Mouse (Mus musculus) hindbrain, embryonic 16.5 days (tissue): ENCODE results near the gene Trh. TPM values are rescaled to one million over a fixed set of nuclear protein-coding genes. Genes with fewer than 3 reads are reported as not detected.

Source experiments
- ATAC-seq: fragments of 200-750 bp; cut with Nextera tagmentation; 2 replicates; pipeline ENCODE4 v1.8.0; 2017; ENCODE audit warnings: moderate TSS enrichment, moderate library complexity
- H3K27ac ChIP-seq: fragments of 300-500 bp; sonication (generic); 2 replicates; pipeline ENCODE4 v1.5.1; 2014; ENCODE audit warnings: low read depth, mild to moderate bottlenecking, control low read depth, low read length, moderate library complexity
- H3K27me3 ChIP-seq: fragments of 300-500 bp; sonication (generic); replicated peaks from 2 replicates; pipeline ENCODE4 v1.6.1; 2014; ENCODE audit warnings: low read length; ENCODE audit not compliant: control insufficient read depth, insufficient read depth
- H3K36me3 ChIP-seq: fragments of 300-500 bp; sonication (generic); 2 replicates; pipeline ENCODE4 v1.6.1; 2014; ENCODE audit warnings: mild to moderate bottlenecking, low read length, moderate library complexity, mixed read lengths; ENCODE audit not compliant: control insufficient read depth, insufficient read depth
- H3K4me1 ChIP-seq: fragments of 300-500 bp; sonication (generic); 2 replicates; pipeline ENCODE4 v1.6.1; 2014; ENCODE audit warnings: low read depth, low read length; ENCODE audit not compliant: control insufficient read depth, insufficient read depth
- H3K4me2 ChIP-seq: fragments of 300-500 bp; sonication (generic); 2 replicates; pipeline ENCODE4 v1.6.1; 2014; ENCODE audit warnings: mild to moderate bottlenecking, low read length, control low read depth, moderate library complexity
- H3K4me3 ChIP-seq: fragments of 300-500 bp; sonication (generic); 2 replicates; pipeline ENCODE4 v1.5.1; 2014; ENCODE audit warnings: mild to moderate bottlenecking, low read length, control low read depth, moderate library complexity
- H3K9ac ChIP-seq: fragments of 300-500 bp; sonication (generic); 2 replicates; pipeline ENCODE4 v1.6.1; 2014; ENCODE audit warnings: low read depth, mild to moderate bottlenecking, control low read depth, low read length, moderate library complexity
- H3K9me3 ChIP-seq: fragments of 300-500 bp; sonication (generic); 2 replicates; pipeline ENCODE4 v1.6.1; 2014; ENCODE audit warnings: mild to moderate bottlenecking, low read length, moderate library complexity; ENCODE audit not compliant: control insufficient read depth
- WGBS: fragments of 180-500 bp; shearing (Covaris S2); extraction: QIAGEN DNeasy Blood & Tissue Kit; methylation state at CpG from one replicate; pipeline ENCODE4 v1.1.7; 2014; 5-methylcytosine and 5-hydroxymethylcytosine counted together
- polyA plus RNA-seq: library from polyadenylated mRNA; unstranded; fragments of >200 nt; fragmentation: Nextera tagmentation; extraction: Ambion mirVana; gene quantifications from 2 replicates; pipeline ENCODE4 v1.2.1, GENCODE M21; 2015

Trh gene
- 3.4 and 3.9 TPM in 2 replicates for polyA plus RNA-seq

GRCm38 (mm10) chr6:92244591-92244990 is at the start of gene Trh:
Gene Trh, minus strand, starts transcription at chr6:92244650.
- Histone ChIP-seq H3K4me3 (peak within 1 kb of the TSS; percentile 42), H3K4me2 (peak within 1 kb of the TSS; percentile 76), H3K9me3 (no peaks in the 10 kb centered on the region), H3K9ac (peak within 1 kb of the TSS; percentile 63), H3K27ac (no peak within 1 kb of the TSS), H3K27me3 (peaks cover 12% of the 10 kb centered on the region; the same call in 1 of the 2 replicates), H3K36me3 (no peaks in the 10 kb centered on the region), H3K4me1 (peaks cover 2% of the 10 kb centered on the region; the same call in 1 of the 2 replicates)
- no peak for ATAC-seq
- under 1% methylated on average over 31 of the region's 31 CpGs for WGBS

DNA sequence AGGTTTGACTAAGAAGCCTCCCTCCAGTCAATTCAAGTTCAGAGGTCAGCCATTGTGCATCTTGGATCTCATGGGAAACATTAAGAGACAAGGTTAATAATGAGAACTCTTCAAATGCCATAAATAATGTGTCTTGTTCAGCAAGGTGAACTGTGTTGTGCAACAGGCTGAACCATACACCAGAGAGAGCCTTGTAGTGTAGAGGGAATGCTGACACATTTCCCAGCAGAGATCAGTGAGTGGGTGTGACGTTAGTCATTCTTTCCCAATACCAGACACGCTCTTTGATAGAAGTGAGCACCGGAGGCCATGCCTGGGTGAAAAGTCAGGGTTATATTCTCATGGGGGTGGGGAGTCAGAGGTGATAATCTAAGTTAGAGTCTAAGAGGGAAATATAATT is 46.4 kb upstream of the Trh start:
- H3K27ac ChIP-seq = no peak overlapping the region
- no peaks in the 10 kb centered on the region for H3K36me3 ChIP-seq
- no peaks in the 10 kb centered on the region for H3K9me3 ChIP-seq
- H3K9ac ChIP-seq = no peak overlapping the region
- H3K27me3 ChIP-seq = no peaks in the 10 kb centered on the region
- no peak overlapping the region for H3K4me2 ChIP-seq
- no peak overlapping the region for H3K4me3 ChIP-seq
- H3K4me1 ChIP-seq = no peaks in the 10 kb centered on the region
- ATAC-seq = no peak
- 86% methylated on average over 3 of the region's 3 CpGs for WGBS

- Histone ChIP-seq H3K36me3 (no peaks in the 10 kb centered on the region), H3K27me3 (no peaks in the 10 kb centered on the region), H3K4me1 (no peaks in the 10 kb centered on the region), H3K4me3 (no peak overlapping the region), H3K27ac (no peak overlapping the region), H3K9ac (no peak overlapping the region), H3K9me3 (no peaks in the 10 kb centered on the region), H3K4me2 (no peak overlapping the region)
- 51% methylated on average over 4 of the region's 4 CpGs for WGBS
- no peak for ATAC-seq
Observed at GRCm38 (mm10) chr6:92286889-92287288, 42.4 kb upstream of the Trh start.

GRCm38 (mm10) chr6:92286258-92286888 is 41.9 kb upstream of the Trh start:
- Histone ChIP-seq H3K4me3 (no peak overlapping the region), H3K27me3 (no peaks in the 10 kb centered on the region), H3K9ac (no peak overlapping the region), H3K9me3 (no peaks in the 10 kb centered on the region), H3K4me1 (no peaks in the 10 kb centered on the region), H3K4me2 (no peak overlapping the region), H3K27ac (no peak overlapping the region), H3K36me3 (no peaks in the 10 kb centered on the region)
- 38% methylated on average over 4 of the region's 4 CpGs for WGBS
- peak; percentile 64 for ATAC-seq

DNA sequence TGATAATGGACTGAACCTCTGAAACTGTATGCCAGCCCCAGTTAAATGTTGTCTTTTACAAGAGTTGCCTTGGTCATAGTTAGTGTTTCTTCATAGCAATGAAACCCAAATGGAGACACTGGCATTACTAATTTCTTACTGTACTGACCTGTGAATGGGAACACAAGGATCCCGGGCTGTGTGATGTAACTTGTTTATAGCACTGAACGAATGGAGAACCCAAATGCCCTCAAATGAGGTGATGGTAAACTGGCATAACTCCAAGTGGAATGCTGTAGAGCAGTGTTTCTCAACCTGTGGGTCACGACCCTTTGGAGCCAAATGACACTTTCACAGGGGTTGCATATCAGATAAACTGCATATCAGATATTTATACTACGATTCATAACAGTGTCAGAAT is 41.1 kb upstream of the Trh start:
- no peak for ATAC-seq
- Histone ChIP-seq H3K4me3 (no peak overlapping the region), H3K27me3 (no peaks in the 10 kb centered on the region), H3K4me1 (no peaks in the 10 kb centered on the region), H3K4me2 (no peak overlapping the region), H3K36me3 (no peaks in the 10 kb centered on the region), H3K27ac (no peak overlapping the region), H3K9me3 (no peaks in the 10 kb centered on the region), H3K9ac (no peak overlapping the region)
- 83% methylated on average over 4 of the region's 4 CpGs for WGBS

GRCm38 (mm10) chr6:92277179-92277578 is 32.7 kb upstream of the Trh start:
- ATAC-seq = no peak
- Histone ChIP-seq H3K9ac (no peak overlapping the region), H3K4me3 (no peak overlapping the region), H3K9me3 (no peaks in the 10 kb centered on the region), H3K4me2 (no peak overlapping the region), H3K4me1 (no peaks in the 10 kb centered on the region), H3K27me3 (no peaks in the 10 kb centered on the region), H3K36me3 (no peaks in the 10 kb centered on the region), H3K27ac (no peak overlapping the region)
- WGBS = 78% methylated on average over 1 of the region's 1 CpGs

GRCm38 (mm10) chr6:92273652-92274322 is 29.3 kb upstream of the Trh start:
- Histone ChIP-seq H3K4me1 (no peaks in the 10 kb centered on the region), H3K4me2 (no peak overlapping the region), H3K27me3 (no peaks in the 10 kb centered on the region), H3K27ac (no peak overlapping the region), H3K9ac (no peak overlapping the region), H3K36me3 (no peaks in the 10 kb centered on the region), H3K4me3 (no peak overlapping the region), H3K9me3 (no peaks in the 10 kb centered on the region)
- no peak for ATAC-seq
- 81% methylated on average over 6 of the region's 6 CpGs for WGBS

- Histone ChIP-seq H3K4me1 (no peaks in the 10 kb centered on the region), H3K27ac (no peak overlapping the region), H3K27me3 (no peaks in the 10 kb centered on the region), H3K9ac (no peak overlapping the region), H3K4me3 (no peak overlapping the region), H3K9me3 (no peaks in the 10 kb centered on the region), H3K36me3 (no peaks in the 10 kb centered on the region), H3K4me2 (no peak overlapping the region)
- 43% methylated on average over 3 of the region's 3 CpGs for WGBS
- no peak for ATAC-seq
Observed at GRCm38 (mm10) chr6:92272601-92273000, 28.2 kb upstream of the Trh start.

GRCm38 (mm10) chr6:92269019-92269418 is 24.6 kb upstream of the Trh start:
- 14% methylated on average over 4 of the region's 4 CpGs for WGBS
- H3K27me3 ChIP-seq = no peaks in the 10 kb centered on the region
- H3K36me3 ChIP-seq = no peaks in the 10 kb centered on the region
- H3K27ac ChIP-seq = no peak overlapping the region
- no peaks in the 10 kb centered on the region for H3K9me3 ChIP-seq
- H3K4me2 ChIP-seq = no peak overlapping the region
- ATAC-seq = 0 out of 2 replicates have a peak, but pooled peaks have one; percentile 64
- H3K4me3 ChIP-seq = no peak overlapping the region
- H3K9ac ChIP-seq = no peak overlapping the region
- no peaks in the 10 kb centered on the region for H3K4me1 ChIP-seq
